Mouse (Mus musculus) erythroblast, embryonic 14.5 days (primary cell): ENCODE measurements around the gene Dapp1. TPM values are rescaled to one million over a fixed set of nuclear protein-coding genes. Genes with fewer than 3 reads are reported as not detected.
"Not testable (repeated sequence)": the region's sequence is repeated elsewhere in the genome, so short reads cannot be mapped to it uniquely, and the experiment has no call there.

Experiments
- H3K27me3 ChIP-seq: 2 replicates; pipeline ENCODE4 v1.6.1; 2012; ENCODE audit warnings: inconsistent platforms; ENCODE audit not compliant: control insufficient read depth
- H3K36me3 ChIP-seq: 2 replicates; pipeline ENCODE4 v1.6.1; 2012; ENCODE audit warnings: mild to moderate bottlenecking, inconsistent platforms; ENCODE audit not compliant: control insufficient read depth
- H3K4me1 ChIP-seq: 2 replicates; pipeline ENCODE4 v1.6.1; 2012; ENCODE audit warnings: inconsistent platforms; ENCODE audit not compliant: control insufficient read depth
- H3K4me3 ChIP-seq: replicated peaks from 2 replicates; pipeline ENCODE3; 2012; ENCODE audit warnings: moderate library complexity, mild to moderate bottlenecking, inconsistent platforms
- H3K9me3 ChIP-seq: 2 replicates; pipeline ENCODE4 v1.6.1; 2012; ENCODE audit warnings: low read length, inconsistent platforms, mixed read lengths; ENCODE audit not compliant: control insufficient read depth
- GATA1 ChIP-seq: IDR thresholded peaks from 2 replicates; pipeline ENCODE4 v1.6.1; 2012; ENCODE audit warnings: low read length, inconsistent platforms, mixed read lengths
- TAL1 ChIP-seq: IDR thresholded peaks from 3 replicates; pipeline ENCODE4 v1.6.1; 2012; ENCODE audit warnings: low read length, inconsistent platforms, mixed read lengths
- polyA plus RNA-seq: library from polyadenylated mRNA; stranded (reverse); fragments of >175 nt; gene quantifications from 2 replicates; pipeline ENCODE4 v1.2.3, GENCODE M21; 2012

Dapp1 gene
- polyA plus RNA-seq, 1 experiment = 0.18 TPM

GRCm38 (mm10) chr3:137952225-137952913 lies 29.0 kb downstream of the Dapp1 start:
- TF ChIP-seq TAL1 (no peak), GATA1 (no peak)
- Histone ChIP-seq H3K4me3 (peak overlapping the region; percentile 27), H3K4me1 (peaks cover 95% of the 10 kb centered on the region), H3K36me3 (peaks cover 24% of the 10 kb centered on the region), H3K27me3 (no peaks in the 10 kb centered on the region), H3K9me3 (no peaks in the 10 kb centered on the region)

- peaks cover 28% of the 10 kb centered on the region for H3K36me3 ChIP-seq
- TF ChIP-seq GATA1 = no peak
- peak; percentile 50; the same call in 2 of the 3 replicates for TF ChIP-seq TAL1
Observed at GRCm38 (mm10) chr3:137951819-137952218, 29.5 kb downstream of the Dapp1 start.

GRCm38 (mm10) chr3:137951302-137951701 lies 30.0 kb downstream of the Dapp1 start:
- peaks cover 31% of the 10 kb centered on the region for H3K36me3 ChIP-seq

More at GRCm38 (mm10) chr3:137951819-137952218, 29.5 kb downstream of the Dapp1 start:
- Histone ChIP-seq H3K9me3 (no peaks in the 10 kb centered on the region), H3K4me1 (peaks cover 93% of the 10 kb centered on the region), H3K4me3 (peak overlapping the region; percentile 27), H3K27me3 (no peaks in the 10 kb centered on the region)

GRCm38 (mm10) chr3:137950191-137950885 lies 31.0 kb downstream of the Dapp1 start:
- H3K4me1 ChIP-seq = peaks cover 88% of the 10 kb centered on the region
- H3K9me3 ChIP-seq = no peaks in the 10 kb centered on the region
- H3K4me3 ChIP-seq = no peak overlapping the region
- peaks cover 40% of the 10 kb centered on the region for H3K36me3 ChIP-seq
- TF ChIP-seq GATA1 = no peak
- TF ChIP-seq TAL1 = no peak
- H3K27me3 ChIP-seq = no peaks in the 10 kb centered on the region

More at GRCm38 (mm10) chr3:137951302-137951701, 30.0 kb downstream of the Dapp1 start:
- H3K4me3 ChIP-seq, H3K27me3 ChIP-seq, H3K9me3 ChIP-seq: not testable (repeated sequence)
- peaks cover 91% of the 10 kb centered on the region for H3K4me1 ChIP-seq

- no peaks in the 10 kb centered on the region for H3K9me3 ChIP-seq
- peaks cover 85% of the 10 kb centered on the region for H3K4me1 ChIP-seq
- TF ChIP-seq TAL1 = no peak
- TF ChIP-seq GATA1 = no peak
- H3K36me3 ChIP-seq = peaks cover 40% of the 10 kb centered on the region
- H3K27me3 ChIP-seq = no peaks in the 10 kb centered on the region
- H3K4me3 ChIP-seq = no peak overlapping the region
Observed at GRCm38 (mm10) chr3:137947525-137947924, 33.8 kb downstream of the Dapp1 start.

- H3K27me3 ChIP-seq = no peaks in the 10 kb centered on the region
- H3K9me3 ChIP-seq = no peaks in the 10 kb centered on the region
- H3K4me3 ChIP-seq = no peak overlapping the region
- H3K36me3 ChIP-seq = peaks cover 43% of the 10 kb centered on the region
- TF ChIP-seq GATA1 = no peak
- no peak for TF ChIP-seq TAL1
- peaks cover 85% of the 10 kb centered on the region for H3K4me1 ChIP-seq
Observed at GRCm38 (mm10) chr3:137946827-137947226, 34.5 kb downstream of the Dapp1 start.

GRCm38 (mm10) chr3:137943737-137944154 lies 37.6 kb downstream of the Dapp1 start:
- no peak overlapping the region for H3K4me3 ChIP-seq
- H3K4me1 ChIP-seq = peaks cover 82% of the 10 kb centered on the region
- H3K36me3 ChIP-seq = peaks cover 44% of the 10 kb centered on the region
- no peaks in the 10 kb centered on the region for H3K27me3 ChIP-seq
- no peaks in the 10 kb centered on the region for H3K9me3 ChIP-seq
- TF ChIP-seq GATA1 (peak; percentile 43; the same call in 1 of the 2 replicates), TAL1 (peak; percentile 29; the same call in 1 of the 3 replicates)

GRCm38 (mm10) chr3:137942098-137942622 lies 39.2 kb downstream of the Dapp1 start:
- no peaks in the 10 kb centered on the region for H3K9me3 ChIP-seq
- peaks cover 72% of the 10 kb centered on the region for H3K4me1 ChIP-seq
- TF ChIP-seq GATA1 (no peak), TAL1 (no peak)
- peaks cover 46% of the 10 kb centered on the region for H3K36me3 ChIP-seq
- no peak overlapping the region for H3K4me3 ChIP-seq
- no peaks in the 10 kb centered on the region for H3K27me3 ChIP-seq

GRCm38 (mm10) chr3:137941555-137941954 lies 39.8 kb downstream of the Dapp1 start:
- no peak overlapping the region for H3K4me3 ChIP-seq
- H3K27me3 ChIP-seq = no peaks in the 10 kb centered on the region
- H3K9me3 ChIP-seq = no peaks in the 10 kb centered on the region
- peaks cover 46% of the 10 kb centered on the region for H3K36me3 ChIP-seq
- no peak for TF ChIP-seq TAL1
- no peak for TF ChIP-seq GATA1
- H3K4me1 ChIP-seq = peaks cover 68% of the 10 kb centered on the region
